Mouse (Mus musculus): ENCODE results near the gene Fmnl3.

The Fmnl3 gene

DNA sequence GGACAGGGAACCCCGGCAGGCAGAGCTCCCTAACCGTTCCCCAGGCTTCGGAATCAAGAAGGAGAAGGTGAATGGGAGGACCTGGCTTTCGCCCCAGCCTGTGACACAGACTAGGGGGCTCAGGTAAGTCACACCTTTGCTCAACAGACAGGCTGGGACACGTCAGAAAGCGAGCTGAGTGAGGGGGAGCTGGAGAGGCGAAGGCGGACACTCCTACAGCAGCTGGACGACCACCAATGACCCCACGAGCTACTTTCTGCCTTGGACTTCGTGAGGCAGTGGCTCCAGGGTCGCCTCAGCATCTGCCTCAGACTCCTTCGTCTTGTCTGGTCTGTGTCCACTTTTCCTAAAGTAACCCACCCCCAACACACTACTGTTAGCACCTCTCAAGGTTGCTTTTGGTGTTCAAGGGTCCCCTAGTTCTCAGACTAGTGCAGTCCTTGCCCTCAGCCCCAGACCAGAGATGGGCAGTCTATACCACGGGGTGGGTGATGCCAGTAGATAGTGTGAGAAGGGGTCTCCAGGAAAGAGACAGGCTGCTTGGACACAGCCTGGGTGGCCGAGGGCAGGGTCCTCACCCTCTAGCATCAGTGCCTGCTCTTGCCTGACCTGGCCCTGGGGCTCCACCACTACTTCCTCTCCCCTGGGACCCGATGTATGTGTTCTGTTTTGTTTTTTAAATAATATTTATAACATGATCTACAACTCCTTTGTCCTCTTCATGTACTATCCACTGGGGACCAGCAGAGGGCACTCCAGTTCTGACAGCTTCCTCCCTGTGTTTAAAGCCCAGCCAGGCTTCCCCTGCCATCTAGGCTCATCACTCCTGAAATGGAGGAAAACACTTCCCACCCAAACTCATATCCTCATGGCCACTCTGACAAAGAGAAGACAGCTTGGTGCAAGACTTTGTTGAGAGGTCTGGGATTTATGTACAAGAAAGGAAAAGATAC is 53.7 kb downstream of the Fmnl3 start:
- DNase-seq, result peak; percentile 69

GRCm38 (mm10) chr15:99314891-99315290 is 55.4 kb downstream of the Fmnl3 start:
- no peak for DNase-seq

DNA sequence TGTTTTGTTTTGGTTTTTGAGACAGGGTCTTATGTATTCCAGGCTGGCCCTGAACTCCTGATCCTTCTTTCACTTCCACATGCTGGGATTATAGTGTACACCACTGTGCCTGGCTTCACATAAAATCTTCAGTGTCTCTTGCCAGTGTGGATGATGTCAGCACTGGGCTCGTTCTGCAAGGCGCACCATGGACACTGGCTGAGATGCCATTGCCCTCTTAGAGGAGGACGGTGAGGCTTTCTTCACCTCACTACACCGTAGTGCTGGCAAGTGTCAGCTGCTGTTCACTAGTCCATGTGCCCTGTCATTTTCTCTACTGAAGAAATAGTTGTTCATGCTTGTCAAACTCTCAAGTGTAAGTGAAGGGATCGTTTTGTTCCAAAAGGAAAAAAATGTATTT is 59.7 kb downstream of the Fmnl3 start:
- DNase-seq, result no peak

DNA sequence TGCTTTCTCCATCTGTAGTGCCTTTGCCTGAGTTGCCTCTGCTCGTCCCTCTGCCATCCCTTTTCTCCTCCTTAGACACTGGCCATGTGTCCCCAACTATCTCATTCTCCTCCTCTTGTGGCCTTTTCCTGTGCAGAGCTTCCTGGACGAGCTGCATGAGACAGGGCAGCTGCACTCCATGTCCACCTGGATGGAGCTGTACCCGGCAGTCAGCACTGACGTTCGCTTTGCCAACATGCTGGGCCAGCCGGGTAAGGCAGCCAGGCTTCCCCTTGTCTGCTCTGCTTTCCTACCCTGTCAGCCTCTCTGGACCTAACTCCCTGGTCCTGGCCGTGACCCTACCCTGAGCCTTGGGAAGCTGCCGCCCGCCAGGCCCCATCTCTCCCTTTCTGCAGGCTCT is 60.7 kb downstream of the Fmnl3 start:
- no peak for DNase-seq

- DNase-seq, result no peak
Observed at GRCm38 (mm10) chr15:99307476-99307875, 62.8 kb downstream of the Fmnl3 start.

DNA sequence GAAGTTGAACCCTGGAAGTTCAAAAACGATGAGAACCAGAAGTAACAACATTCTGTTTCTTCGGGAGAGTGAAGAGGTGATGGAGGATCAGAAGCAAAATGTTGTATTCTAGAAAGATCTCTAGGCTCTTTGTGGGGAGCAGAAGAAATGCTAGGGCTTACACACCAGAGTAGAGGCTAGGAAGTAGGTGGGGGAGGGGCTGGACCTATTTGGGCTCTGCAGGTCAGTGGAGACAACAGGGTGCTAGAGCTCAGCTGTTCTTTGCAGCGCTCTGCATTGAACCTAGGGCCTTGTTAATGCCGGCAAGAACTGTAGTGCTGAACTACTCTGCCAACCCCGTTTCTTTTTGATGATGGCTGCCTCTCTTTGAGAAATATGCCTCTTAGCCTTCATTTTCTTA is 74.1 kb downstream of the Fmnl3 start:
- DNase-seq, result no peak

GRCm38 (mm10) chr15:99295484-99295981 is 74.7 kb downstream of the Fmnl3 start, which contains the start of gene Fam186b:
Gene Fam186b (minus strand): TSS chr15:99295888.
- DNase-seq, result peak; percentile 40

DNA sequence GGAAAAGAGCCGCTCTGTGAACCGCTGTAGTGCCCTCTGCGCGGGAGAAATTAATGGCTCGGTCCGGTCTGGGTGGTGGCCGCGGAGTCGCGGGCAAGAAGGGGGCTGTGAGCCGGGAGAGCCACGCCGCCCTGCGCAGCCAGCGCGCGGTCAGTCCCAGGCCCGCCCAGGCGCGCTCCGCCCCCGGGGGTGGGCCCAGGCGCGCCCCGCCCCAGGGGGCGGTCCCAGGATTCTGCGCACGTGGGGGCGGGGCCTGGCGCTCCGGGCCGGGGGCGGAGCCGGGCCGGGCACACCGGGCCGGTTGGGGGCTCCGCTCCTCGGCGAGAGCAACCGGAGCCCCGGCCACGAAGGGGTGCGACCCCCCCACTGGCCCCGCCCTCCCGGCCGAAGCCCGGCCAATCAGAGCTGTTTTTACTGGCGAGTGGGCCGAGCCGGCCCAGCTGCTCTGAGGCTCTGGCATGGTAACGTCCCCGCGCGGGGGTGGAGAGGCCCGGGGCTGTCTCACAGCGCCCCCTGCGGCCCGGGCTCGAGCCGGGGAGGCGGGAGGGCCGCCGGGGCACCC is 75.4 kb downstream of the Fmnl3 start, which contains the start of gene Prpf40b:
TSS of gene Prpf40b (plus strand) at position 275 of the 562 bp plus-strand sequence.
- DNase-seq, result peak; percentile 95

GRCm38 (mm10) chr15:99294287-99294686 is 76.0 kb downstream of the Fmnl3 start:
- DNase-seq, result no peak

DNA sequence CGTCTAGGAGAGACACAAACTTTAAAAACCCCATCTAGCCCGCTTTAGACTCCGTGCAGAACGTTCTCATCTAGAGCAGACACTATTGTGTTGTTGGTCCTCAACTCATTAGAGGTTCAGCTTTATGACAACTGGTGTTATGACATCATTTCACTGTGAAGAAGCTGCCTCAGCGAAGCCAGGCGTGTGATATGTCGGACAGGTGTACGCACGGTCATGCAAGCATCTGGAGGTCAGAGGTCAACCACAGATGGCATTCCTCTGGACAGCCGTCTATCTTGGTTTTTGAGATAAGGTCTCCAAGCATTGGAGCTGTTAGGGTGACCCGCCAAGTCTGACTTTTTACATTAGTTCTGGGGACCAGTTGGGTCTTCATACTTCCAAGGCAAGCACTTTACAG is 79.7 kb downstream of the Fmnl3 start:
- no peak for DNase-seq

- no peak for DNase-seq
Observed at GRCm38 (mm10) chr15:99285189-99285535, 85.1 kb downstream of the Fmnl3 start.

- peak; percentile 93 for DNase-seq
Observed at GRCm38 (mm10) chr15:99284527-99285188, 85.6 kb downstream of the Fmnl3 start.

- DNase-seq, result no peak
Observed at GRCm38 (mm10) chr15:99283456-99283855, 86.8 kb downstream of the Fmnl3 start.

DNA sequence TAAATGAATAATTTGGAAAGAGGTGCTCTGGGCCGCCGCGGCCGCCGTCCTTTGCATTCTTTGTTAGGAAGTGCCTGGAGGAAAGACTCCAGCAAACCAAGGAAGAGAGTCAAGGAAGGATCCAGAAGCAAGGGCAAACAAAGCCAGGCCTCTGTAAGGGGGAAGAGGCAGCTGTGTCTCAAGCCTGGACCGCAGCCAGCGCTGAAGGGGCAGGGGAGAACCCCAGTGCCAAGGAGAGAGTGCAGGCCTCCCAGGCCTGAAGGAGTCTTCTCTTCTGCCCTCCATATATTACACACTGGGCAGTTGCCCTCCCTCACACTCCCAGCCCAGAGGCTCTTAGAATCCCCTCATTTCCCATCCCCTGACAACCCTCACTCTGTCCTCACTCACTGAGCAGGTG is 92.0 kb downstream of the Fmnl3 start:
- DNase-seq, result no peak

DNA sequence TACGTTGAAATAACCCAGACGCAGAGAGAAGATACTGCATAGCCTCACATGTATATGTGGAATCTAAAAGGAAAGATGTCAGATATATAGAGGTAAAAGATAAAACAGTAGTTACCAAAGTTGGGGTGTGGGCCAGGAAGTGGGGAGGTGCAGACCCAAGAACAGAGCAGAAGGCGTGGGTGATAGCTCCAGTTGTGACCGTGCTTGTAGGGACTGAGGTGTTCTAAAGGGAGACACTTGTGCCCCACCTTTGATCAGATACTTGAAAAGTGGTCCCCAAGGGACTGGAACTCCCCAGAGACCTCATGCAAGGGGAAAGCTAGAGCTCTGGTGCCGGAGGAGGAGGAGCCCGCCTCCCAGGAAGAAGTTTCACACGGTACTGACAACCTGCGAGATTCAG is 94.2 kb downstream of the Fmnl3 start:
- DNase-seq, result no peak
